Mouse (Mus musculus): ENCODE measurements at regions not wholly inside any gene's neighbourhood (a gene's known extent, or its start where the extent isn't known, plus 50 kb on each side); places are given as distances from the start of the nearest gene placed in this dataset.

DNA sequence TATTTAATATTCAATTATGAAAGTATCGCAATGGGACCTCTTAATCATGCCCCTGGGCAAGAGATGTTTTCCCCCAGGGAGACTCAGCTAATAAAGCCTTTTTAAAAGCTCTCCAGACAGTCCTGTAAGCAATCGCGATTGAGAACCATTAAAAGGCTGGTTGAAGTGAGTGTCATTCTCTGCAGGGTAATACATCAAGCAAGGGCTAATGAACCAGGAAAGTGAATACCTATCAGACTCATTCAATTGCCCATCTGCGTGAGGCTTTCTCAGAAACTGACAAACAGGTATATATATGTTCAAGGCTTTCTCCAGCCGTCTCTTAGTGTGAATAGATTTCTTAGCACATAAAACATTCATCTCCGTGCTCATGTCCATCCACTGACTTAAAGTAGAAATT is 286.8 kb upstream of the Xrcc4 start:
- DNase-seq (ENCODE audit: low read depth), result no peak

DNA sequence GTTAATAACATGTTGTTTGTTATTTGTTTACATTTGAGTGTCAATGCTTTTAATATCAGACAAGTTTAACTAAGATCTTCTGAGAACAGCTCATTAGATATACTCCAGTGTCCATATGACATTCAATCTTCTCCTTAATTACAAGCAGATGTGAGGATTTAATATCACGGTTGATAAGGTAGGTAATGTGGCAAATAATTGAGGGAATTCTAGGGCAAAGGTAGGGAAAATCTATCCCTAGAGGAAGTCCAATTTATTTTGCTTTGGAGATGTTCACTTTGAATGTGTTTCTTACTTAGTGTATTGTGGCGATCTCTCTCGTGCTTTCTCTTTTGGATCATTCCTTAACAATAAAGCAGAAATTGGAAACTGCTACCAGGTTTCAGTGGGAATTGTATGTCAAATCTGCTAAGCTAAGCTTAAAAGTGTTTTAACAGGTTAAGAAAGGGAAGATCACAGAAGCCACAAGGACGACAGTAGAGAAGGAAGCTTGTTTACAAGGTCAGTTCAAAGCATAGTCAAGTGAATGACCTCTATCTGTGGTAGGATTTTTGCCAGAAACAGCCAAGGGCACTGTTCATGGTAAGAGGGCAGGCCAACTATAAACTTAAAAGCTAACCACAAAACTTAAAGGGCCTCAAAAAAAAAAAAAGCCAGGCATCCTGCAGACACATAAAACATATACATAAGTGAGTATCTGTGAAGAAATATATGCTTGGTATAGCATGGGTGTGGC is 282.2 kb upstream of the Xrcc4 start:
- DNase-seq (ENCODE audit: low read depth), result no peak

DNA sequence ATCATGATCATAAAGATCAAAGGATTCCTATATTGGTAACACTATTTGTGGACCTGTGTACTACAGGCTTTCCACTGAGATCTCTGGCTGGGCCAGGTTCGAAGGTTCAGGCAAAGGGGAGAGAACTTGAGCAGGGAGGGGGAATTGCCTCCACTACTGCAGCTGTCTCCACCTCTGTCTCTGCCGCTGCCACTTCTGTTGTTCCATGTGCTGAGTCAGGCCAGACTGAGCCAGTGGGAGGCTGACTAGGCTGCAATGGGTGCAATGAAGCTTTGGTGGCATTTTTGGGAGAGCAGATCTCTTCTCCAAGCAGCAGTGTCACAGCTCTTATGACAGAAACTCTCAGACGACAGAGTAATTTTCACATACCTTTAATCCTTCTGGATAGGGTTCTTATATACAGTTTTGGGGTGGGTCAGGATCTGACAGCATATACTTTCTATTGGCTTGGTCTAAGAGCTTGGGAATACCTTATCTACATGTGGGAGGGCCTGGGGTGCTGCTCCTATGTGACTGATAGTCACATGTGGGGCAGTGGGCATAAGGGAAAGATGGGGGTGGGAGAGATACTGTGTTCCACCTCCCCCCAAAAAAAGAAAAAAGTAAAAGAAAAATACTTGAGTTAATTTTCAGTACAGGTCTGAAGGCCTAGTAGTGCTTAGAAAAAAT is 281.5 kb upstream of the Xrcc4 start:
- DNase-seq (ENCODE audit: low read depth), result no peak

DNA sequence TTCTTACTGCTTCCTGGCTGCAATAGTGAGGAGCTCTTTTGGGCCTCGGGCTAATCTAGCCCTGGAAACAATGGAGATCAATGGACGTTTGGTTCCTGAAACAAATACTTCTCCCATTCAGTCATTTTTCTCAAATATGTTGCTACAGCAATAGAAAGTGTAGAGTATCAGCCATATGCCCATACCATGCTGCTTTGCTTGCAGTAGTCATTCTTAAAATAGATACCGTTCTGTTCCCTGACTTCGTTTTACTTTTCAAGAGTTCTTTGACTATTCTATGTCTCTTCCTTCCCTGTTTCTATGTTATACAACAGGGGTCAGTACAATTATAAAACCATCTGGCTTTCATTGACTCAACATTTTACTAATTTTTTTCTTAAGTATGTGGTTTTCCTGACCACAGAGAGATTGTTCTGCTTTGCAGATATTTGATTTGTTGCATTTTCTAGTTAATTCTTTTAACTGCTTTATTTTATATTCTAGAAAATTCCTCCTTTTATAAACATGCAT is 275.2 kb upstream of the Xrcc4 start:
- no peak for DNase-seq (ENCODE audit: low read depth)

DNA sequence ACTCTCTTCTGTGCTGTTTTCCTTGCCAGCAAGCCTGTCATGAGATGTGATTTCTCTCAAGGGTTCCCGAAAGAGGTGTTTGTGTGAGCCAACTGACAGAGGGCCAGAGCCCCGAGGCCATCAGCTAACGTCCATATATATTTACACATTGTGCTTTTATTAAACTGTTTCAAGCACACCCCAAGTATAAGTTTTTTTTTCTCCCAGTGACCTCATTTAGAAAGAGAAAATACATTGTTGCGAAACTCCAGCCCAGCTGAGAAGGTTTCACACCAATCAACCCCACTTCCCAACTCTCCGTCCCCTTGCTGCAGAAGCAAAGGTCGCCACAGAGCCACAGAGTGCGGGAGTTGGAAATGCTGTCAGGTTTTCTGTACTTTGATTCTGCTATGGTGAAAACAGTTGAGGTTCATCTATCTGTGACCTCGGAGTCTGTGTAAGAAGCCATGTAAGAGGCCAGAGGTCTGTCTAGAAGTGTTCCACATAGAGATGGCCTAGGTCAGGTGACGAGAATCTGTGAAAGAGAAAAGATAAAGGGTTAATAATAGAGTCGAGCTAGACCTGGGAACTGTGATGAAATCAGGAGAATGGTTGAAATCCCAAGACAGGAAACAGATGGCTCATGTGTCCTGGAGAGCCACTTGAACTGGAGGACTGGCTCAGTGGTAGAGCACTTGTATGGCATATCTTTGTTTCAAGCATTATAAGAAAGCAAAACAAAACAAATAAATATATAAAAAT is 270.6 kb upstream of the Xrcc4 start:
- no peak for DNase-seq (ENCODE audit: low read depth)

DNA sequence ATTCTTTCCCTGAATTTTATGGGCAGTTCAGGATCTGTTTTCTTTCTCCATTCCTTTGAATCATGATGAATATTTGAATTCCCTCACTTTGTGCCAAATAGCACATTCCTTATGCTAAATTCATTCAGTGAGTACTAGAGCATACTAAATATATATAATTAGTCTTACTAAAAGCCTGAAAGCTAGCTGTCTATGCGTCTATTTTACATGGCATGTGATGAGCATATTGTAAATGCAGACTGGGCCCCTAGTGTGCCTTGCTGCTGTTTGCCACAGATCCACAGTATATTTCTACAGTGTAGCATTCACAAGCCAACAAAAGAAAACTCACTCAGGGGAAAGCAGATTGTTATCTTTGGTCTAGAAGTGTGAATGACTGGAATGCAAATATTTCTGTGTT is 268.7 kb upstream of the Xrcc4 start:
- DNase-seq (ENCODE audit: low read depth), result no peak

DNA sequence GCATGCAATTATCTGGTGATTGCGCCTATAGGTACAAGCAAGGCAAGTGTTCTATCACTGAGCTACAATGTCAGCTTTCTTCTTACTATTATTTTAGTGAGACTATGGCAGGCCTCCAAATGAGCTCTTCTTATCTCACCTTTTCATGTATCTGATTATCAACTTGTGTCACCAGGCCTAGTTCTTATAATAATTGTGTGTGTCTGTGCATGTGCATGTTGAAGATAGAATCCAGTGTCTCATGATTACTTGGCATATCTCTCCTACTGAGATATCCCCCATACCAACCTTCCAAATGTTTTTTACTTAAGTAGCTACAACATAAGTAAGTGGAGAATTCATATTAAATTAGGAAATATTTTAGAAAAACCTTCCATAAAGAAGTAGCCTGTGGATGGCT is 266.2 kb upstream of the Xrcc4 start:
- no peak for DNase-seq (ENCODE audit: low read depth)

DNA sequence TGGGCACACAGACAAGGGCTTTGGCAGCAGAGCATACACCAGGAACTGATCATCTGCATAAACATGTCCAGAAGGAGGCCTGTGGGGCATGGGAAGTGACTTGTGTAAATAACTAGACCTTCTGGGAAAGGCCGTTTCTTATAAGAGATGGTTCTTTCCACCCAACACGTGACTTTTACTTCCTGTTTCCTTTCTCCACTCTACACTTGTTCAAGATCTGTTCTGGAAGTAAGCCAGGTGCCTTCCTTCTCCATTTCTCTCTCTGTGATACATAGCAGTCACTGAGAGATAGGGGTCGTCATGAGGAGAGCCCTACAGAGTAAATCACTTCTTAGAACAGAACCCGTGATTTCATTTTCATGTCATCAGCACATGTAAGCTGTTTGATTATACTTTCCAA is 253.4 kb upstream of the Xrcc4 start:
- no peak for DNase-seq (ENCODE audit: low read depth)

DNA sequence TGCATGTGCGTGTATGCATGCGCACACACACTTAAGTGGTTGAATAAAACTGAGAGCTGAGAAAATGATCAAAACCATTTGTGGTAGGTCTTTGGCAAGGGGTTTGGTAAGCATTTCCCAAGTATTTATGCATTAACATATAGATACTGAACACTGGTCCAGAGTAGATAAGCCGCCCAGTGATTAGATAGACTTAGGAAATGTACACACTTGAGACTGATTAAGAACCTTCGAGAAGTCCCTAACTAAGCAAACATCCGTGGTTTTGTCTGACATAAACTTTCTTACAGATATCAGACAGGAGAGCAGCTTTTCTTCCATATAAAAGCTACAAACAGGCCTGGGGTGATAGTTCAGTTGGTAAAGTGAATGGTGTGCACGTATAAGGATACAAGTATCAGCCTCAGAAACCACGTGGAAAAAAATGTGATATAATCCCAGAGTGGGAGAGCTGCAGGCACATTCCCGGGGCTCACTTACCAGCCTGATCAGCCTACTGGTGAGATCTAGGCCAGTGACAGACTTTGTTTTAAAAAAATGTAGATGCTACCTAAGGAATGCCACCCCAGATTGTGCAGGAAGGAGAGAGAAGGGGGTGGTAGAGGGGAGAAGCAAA is 252.3 kb upstream of the Xrcc4 start:
- DNase-seq (ENCODE audit: low read depth), result no peak

DNA sequence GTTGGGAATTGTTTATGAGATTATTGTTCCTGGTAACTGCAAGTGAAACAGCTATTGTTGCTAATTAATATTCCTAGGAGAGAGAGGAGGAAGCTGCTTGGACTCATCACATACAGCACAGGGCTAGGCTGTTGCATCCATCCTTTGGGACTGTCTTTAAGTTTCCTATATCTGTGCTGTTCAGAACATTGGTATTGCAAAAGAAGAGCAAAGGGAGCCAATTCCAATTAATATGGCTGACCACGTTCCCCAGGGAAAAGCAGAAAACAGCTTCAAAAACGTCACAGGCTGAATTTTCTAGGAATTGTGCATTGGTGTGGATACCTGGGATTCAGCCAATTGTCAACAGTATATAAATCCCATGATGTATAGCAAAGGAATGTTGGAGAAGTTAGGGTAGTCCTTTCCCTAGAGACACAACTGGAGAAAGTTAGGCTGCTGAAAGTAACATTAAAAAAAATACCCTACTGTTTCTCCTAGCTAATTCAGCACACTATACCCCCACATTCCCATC is 251.3 kb upstream of the Xrcc4 start:
- no peak for DNase-seq (ENCODE audit: low read depth)

DNA sequence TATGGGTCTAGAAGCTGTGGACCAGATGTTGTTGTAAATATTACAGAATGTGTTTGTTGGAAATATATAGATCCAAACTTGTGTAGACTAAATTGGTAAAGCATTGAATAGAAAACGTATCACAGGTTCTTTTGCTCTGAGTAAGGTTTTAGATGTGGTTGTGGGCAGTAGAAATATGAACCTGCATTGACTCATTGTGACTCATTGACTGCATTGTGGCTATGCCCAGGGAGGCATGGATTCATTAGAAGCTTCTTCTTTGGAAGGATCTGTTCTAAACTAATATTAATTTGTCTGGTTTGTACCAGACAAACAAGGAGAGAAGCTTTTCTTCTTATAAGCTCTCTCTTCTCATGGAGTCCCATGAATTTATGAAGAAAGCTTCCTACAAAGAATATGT is 248.2 kb upstream of the Xrcc4 start:
- DNase-seq (ENCODE audit: low read depth), result no peak

DNA sequence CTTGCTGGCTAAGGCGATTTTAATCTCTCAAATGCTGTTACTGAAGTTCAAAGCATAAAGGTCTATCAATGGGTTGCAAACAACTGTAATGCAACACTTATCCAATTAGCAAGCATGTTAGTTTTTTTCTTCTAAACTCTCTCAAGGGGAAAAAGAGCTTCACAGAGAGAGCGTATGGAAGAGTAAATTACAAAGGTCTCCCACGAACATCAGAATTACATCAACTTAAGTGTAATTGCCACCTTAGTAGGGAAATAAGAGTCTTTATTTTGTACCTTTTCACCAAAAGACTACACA is 246.3 kb upstream of the Xrcc4 start:
- DNase-seq (ENCODE audit: low read depth), result no peak

DNA sequence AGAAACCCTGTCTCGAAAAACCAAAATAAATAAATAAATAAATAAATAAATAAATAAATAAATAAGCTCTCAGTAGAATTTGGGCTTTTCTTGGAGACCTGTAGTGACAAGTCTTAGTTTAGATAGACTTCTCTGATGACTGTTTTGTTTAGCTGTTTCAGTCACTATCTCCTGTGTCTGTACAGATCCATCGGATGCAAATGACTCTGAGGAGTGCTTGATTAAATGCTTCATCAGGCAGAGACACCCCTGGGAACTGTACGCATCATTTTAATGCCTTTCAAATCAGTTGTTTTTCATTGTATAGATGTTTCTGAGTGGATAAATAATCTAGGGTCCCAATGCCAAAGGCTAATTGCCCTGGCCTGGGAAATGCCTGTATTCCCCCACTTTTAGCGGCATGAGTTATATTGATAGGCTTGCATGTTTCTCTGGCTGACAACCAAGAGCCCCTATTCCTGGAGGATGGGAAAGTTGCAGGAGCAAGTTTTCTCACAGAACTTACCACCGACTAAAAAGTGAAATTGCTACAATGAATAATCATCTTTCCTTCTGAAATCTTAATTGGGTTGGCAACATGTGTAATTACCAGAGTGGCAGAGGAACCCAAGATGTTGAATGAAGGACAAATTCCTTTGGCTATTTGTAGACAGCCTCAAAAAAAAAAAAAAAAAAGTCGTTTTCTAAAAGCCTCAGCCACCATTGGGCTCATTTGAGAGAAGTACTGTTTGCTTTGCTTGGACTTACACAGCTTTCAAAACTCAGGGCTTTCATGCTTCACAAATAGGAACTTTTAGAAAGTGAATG is 245.7 kb upstream of the Xrcc4 start:
- DNase-seq (ENCODE audit: low read depth), result no peak

DNA sequence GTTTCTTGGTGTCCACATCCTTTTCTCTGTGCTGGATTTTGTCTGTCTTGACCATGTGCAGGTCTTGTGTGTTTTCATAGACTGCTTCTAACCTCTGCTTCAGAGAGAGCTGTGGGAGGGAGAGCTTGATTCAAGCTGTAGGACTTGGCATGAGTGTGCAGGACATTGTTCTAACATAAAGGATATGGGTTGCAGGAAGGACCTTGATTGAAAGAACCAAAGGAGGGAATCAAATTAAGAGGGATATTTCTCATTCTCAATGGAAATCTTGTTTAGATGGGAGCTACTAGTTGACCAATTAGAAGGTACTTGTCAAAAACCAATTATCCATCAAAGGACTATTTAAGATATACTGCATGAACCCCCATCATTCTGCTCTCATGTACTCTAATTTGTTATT is 244.9 kb upstream of the Xrcc4 start:
- DNase-seq (ENCODE audit: low read depth), result no peak

DNA sequence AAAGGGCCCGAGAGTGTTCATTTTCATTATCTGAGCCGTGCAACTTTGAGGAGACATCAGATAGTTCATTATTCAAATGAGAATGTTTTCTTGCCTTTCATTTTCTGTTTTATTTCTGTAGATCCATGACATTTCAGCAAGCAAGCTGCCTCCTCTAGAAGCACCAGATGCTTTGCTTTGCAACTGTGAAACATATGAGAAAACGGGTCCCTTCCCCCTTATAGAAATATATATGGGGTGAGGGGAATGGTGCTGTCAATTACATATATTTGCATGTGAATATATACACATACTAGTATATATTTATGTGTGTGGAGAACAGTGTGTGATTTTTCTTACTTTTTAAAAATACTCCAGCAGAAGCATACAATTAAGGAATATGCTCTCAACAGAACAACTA is 235.8 kb upstream of the Xrcc4 start:
- no peak for DNase-seq (ENCODE audit: low read depth)

DNA sequence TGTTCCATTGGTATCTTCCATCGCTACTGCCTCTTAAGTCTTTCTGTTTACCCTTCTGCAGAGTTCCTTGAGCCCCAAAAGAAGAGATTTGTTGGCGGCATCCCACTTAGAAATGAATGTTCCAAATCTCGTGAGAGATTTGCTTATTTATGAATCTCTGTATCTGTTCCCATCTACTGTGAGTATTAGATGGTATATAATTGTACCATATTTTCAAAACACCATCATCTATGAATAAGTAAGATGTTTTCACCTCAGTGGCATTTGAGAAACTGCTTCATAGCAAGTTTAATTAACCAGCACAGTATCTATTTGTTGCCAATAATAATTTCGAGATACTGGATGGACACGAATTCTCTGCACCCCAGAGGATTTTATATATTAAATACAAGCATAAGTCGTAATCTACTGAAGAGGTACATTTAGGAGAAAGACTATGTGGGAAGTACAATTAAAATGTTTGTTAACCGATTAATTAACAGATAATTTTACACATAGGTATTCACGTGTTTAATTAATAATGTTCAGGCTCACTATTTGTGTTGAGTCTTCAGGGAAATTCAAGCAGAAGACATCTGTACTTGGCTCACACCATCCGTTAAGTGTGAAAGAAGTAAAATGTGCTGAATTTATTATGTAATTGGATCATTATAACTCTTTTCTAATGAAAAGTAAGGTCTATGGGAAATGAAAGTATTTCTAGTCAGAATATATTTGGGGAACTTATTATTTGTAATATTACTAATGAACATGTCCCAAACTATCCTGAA is 224.0 kb upstream of the Xrcc4 start:
- no peak for DNase-seq (ENCODE audit: low read depth)

DNA sequence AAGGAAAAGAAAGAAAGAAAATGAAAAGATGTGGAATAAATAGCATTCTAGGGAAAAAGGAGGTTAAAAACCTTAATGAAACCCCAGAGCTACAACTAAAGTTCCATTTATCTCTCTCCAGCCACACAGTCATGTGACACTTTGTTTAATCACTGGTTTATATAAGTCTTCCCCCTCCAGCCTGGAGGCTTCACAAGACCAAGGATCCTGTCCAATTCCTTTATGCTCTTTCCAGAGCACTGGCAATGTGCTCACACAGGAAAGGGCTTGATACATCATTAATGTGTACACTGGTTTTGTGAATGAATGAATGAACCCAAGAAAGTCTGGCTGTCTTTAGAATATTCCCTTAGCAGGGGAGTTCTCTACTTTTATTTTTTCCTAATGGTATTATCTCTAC is 221.1 kb upstream of the Xrcc4 start:
- no peak for DNase-seq (ENCODE audit: low read depth)

DNA sequence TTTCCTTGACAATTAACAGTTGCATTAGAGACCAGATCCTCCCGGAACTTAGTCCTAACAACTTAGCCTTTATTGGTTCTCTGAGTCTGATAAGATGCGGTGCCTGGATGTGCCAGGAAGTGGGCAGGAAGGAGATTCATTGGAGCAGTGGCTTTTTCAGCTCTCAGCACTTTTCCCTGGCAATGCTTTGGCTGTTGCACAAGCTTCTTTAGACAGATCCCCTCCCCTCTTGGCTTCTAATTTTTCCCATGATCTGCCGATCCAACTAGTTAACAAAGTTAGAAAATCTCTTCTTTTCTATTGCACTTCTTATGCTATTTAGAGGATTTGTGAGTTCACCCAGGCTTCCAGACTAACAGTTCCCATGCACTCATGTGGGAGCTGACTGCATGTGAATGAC is 211.1 kb upstream of the Xrcc4 start:
- no peak for DNase-seq (ENCODE audit: low read depth)

DNA sequence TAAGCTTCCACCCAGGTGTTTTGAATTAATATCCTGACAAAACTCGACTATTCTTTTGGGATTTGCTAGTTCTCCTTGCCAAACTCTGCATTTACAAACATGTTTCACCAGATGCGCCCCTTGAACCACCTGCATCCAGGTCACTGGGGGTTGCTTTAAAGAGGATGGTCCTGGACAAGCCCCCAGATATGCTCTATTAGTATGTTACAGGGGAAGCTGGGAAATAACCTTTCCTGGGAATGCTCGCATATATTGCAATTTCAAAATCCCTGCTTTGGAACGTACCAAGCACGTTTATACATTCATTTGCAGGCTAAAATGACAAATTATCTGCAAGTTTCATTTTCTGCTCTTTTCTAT is 205.2 kb upstream of the Xrcc4 start:
- DNase-seq (ENCODE audit: low read depth), result no peak

DNA sequence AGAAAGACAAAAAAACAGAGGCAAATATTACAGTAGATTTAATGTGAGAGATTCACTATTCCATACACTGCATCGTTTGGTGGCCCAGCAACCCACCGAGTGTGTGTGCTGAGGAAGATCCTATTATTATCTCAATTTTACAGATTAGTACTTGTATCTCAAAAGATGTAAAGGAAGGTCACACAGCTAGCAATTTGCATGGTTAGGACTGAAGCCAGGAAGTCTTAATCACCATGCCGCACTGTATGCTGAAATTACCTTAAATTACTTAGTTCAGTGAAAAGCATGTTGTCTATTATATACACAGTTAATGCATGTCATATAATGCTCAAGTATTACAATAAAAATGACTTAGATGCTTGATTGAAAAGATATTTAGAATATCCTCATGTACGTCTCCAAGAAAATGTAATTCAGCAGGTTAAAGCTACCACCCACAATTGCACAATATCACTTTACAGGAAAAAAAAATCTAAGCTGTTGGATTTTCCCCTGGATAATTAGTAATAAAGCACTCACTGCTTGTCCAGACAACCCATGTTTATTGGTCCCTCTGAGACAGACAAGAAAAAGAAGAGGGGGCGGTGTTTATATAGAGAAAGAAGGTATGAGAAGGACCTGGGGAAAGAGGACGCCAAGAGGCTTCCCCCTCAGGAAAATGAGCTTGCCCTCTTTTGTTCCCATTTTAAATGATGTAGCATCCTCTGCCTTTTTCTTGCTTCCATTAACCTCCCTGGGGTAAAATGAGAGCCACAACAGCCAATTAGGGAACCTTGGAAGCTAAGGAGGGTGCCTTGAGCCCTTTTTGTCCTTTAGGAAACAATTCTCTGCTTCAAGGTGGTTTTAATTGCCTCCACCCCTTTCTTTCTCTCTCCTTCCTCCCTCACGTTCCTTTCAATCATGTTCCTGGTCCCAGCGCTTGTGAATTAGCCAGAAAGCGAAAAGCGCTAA is 204.6 kb upstream of the Xrcc4 start:
- no peak for DNase-seq (ENCODE audit: low read depth)
